ENCODE assay signal across 16 mouse cellular contexts in genomic region chr11:58999158-58999557, GRCm38 (mm10). TPM values are rescaled to one million over a fixed set of nuclear protein-coding genes. Genes with fewer than 3 reads are reported as not detected.
A peak's percentile ranks its signal among the peaks of the same experiment; 100 is the strongest.
DNase-seq lines count a peak whose midpoint lies in the region; ATAC-seq and TF ChIP-seq lines count a peak whose summit lies in the region.
"Had no signal": no experiment of that assay in that cellular context is flagged by ENCODE, and none has a peak within 500 bp of the region (broad histone marks: within the 10 kb centered on the region; RNA-seq: fewer than 3 reads in every experiment).

No protein-coding gene starts in this region.

- no peak overlapping the region for H3K4me3 ChIP-seq in kidney, embryonic 16.5 days (ENCODE audit: low read length)
- H3K4me3 ChIP-seq in kidney, adult 2 months (ENCODE audit: insufficient read depth, low read depth, low read length), result no peak overlapping the region
- peak overlapping the region; percentile 22 for H3K4me3 ChIP-seq in heart, embryonic 10.5 days
- H3K4me3 ChIP-seq: limb, embryonic 15.5 days had no signal

- TF ChIP-seq POLR2A in kidney, adult 2 months (IDR thresholded peaks at IDR 0.05; ENCODE audit: low read depth, low read length), result no peak

- no peak for DNase-seq in kidney, adult 2 months
- DNase-seq in MN1 (ENCODE audit: low spot score), result peak; percentile 22
- no peak for DNase-seq in heart, embryonic 10.5 days (ENCODE audit: low spot score)
- DNase-seq in heart, postnatal 36 days, result peak; percentile 64 to 74
- DNase-seq in layer of hippocampus, adult 18-20 months (ENCODE audit: low spot score in 2 of 2), result no peak
- DNase-seq in layer of hippocampus, postnatal 14 days (ENCODE audit: low spot score in 2 of 2), result no peak
- DNase-seq in frontal cortex, postnatal 14 days (ENCODE audit: low spot score in 2 of 2), result no peak
- DNase-seq: B cell, adult 2 months; cerebellum, adult 9-11 months; layer of hippocampus, postnatal 36 days; right cerebral cortex, adult 18-20 months had no signal

- 31% methylated on average over 11 of the region's 11 CpGs for WGBS in kidney, embryonic 16.5 days
- WGBS in kidney, adult 2 months, result 49% methylated on average over 11 of the region's 11 CpGs
- WGBS in heart, embryonic 10.5 days, result 37% methylated on average over 11 of the region's 11 CpGs

- H3K9ac ChIP-seq in kidney, embryonic 16.5 days (replicated peaks; ENCODE audit: low read length), result no peak overlapping the region
- H3K9ac ChIP-seq: limb, embryonic 15.5 days had no signal

- intact Hi-C loops in heart, postnatal 36 days (cut with DNase I), result no loop called here

- H3K9me3 ChIP-seq in kidney, embryonic 16.5 days (ENCODE audit: low read length), result no peaks in the 10 kb centered on the region
- H3K9me3 ChIP-seq in heart, embryonic 10.5 days, result no peaks in the 10 kb centered on the region
- H3K9me3 ChIP-seq: embryonic facial prominence, embryonic 10.5 days; limb, embryonic 15.5 days had no signal

- peaks cover 10% of the 10 kb centered on the region; the same call in 1 of the 2 replicates for H3K27me3 ChIP-seq in kidney, embryonic 16.5 days (ENCODE audit: insufficient read depth, low read length)
- H3K27me3 ChIP-seq in kidney, adult 2 months (replicated peaks; ENCODE audit: control insufficient read depth, insufficient read depth, low read length), result no peaks in the 10 kb centered on the region
- peaks cover 24% of the 10 kb centered on the region for H3K27me3 ChIP-seq in heart, embryonic 10.5 days (ENCODE audit: insufficient read depth, poor library complexity, severe bottlenecking)

- no peak overlapping the region for H3K4me2 ChIP-seq in kidney, embryonic 16.5 days (replicated peaks; ENCODE audit: low read depth, low read length)
- H3K4me2 ChIP-seq: limb, embryonic 15.5 days had no signal

- no peaks in the 10 kb centered on the region for H3K36me3 ChIP-seq in kidney, embryonic 16.5 days (ENCODE audit: insufficient read depth, low read length)
- no peaks in the 10 kb centered on the region for H3K36me3 ChIP-seq in kidney, adult 2 months (ENCODE audit: control insufficient read depth, insufficient read depth, low read length)
- peaks cover 27% of the 10 kb centered on the region; the same call in 1 of the 2 replicates for H3K36me3 ChIP-seq in heart, embryonic 10.5 days
- H3K36me3 ChIP-seq: embryonic facial prominence, embryonic 10.5 days; limb, embryonic 15.5 days had no signal

- TF ChIP-seq CTCF in kidney, adult 2 months (conservative IDR thresholded peaks at IDR 0.05; ENCODE audit: insufficient read depth, insufficient read length, low read depth, low read length), result no peak

- peaks cover 7% of the 10 kb centered on the region for H3K4me1 ChIP-seq in kidney, embryonic 16.5 days (ENCODE audit: insufficient read depth, low read length)
- no peaks in the 10 kb centered on the region; the same call in 1 of the 2 replicates for H3K4me1 ChIP-seq in kidney, adult 2 months (ENCODE audit: control insufficient read depth, insufficient read depth, low read length)
- H3K4me1 ChIP-seq in heart, embryonic 10.5 days, result peaks cover 94% of the 10 kb centered on the region

- H3K27ac ChIP-seq in kidney, embryonic 16.5 days (ENCODE audit: low read length), result no peak overlapping the region
- no peak overlapping the region for H3K27ac ChIP-seq in kidney, adult 2 months (ENCODE audit: insufficient read depth, low read depth, low read length)
- H3K27ac ChIP-seq in heart, embryonic 10.5 days, result peak overlapping the region; percentile 75
- H3K27ac ChIP-seq: embryonic facial prominence, embryonic 10.5 days; limb, embryonic 15.5 days had no signal

- ATAC-seq in kidney, embryonic 16.5 days (ENCODE audit: low FRiP score, low TSS enrichment), result 0 out of 2 replicates have a peak, but pooled peaks have one; percentile 16
- ATAC-seq: inflammation-experienced regulatory T-cells, adult 6 months had no signal

RNA-seq across cellular contexts. Expression of gene Trim11, which starts 21.3 kb away (rescaled TPM):
- 22.9 and 25.9 TPM in 2 replicates for polyA plus RNA-seq in kidney, embryonic 16.5 days (2015; fragmentation: Nextera tagmentation; extraction: Ambion mirVana)
- polyA plus RNA-seq in kidney, adult 2 months (2012; rRNA removed), result 19.4 and 20.7 TPM in 2 replicates
- 24.0 and 31.4 TPM in 2 replicates for polyA plus RNA-seq in heart, embryonic 10.5 days (2016; fragmentation: Nextera tagmentation; extraction: Ambion mirVana)
- 10 to 100 TPM; 14.5 TPM for total RNA-seq in heart, postnatal 36 days (2021)
- 10 to 100 TPM; 29.1 to 30.4 TPM for total RNA-seq in layer of hippocampus, adult 18-20 months (2021)
- 10 to 100 TPM; 25.5 to 27.9 TPM for total RNA-seq in layer of hippocampus, postnatal 14 days (2021)

RNA-seq across cellular contexts. Expression of gene Hist3h2a, which starts 44.7 kb away (rescaled TPM):
- polyA plus RNA-seq in kidney, embryonic 16.5 days (2015; fragmentation: Nextera tagmentation; extraction: Ambion mirVana), result 39.5 and 39.7 TPM in 2 replicates
- polyA plus RNA-seq in kidney, adult 2 months (2012; rRNA removed), result 29.0 and 29.5 TPM in 2 replicates
- polyA plus RNA-seq in heart, embryonic 10.5 days (2016; fragmentation: Nextera tagmentation; extraction: Ambion mirVana), result 15.5 and 15.9 TPM in 2 replicates
- total RNA-seq in heart, postnatal 36 days (2021), result 10 to 100 TPM; 15.3 to 17.6 TPM
- 10 to 100 TPM; 69.9 to 70.6 TPM for total RNA-seq in layer of hippocampus, adult 18-20 months (2021)
- total RNA-seq in layer of hippocampus, postnatal 14 days (2021), result 10 to 100 TPM; 59.7 to 62.5 TPM

RNA-seq across cellular contexts. Expression of gene Trim17, which starts 44.7 kb away (rescaled TPM):
- polyA plus RNA-seq in kidney, embryonic 16.5 days (2015; fragmentation: Nextera tagmentation; extraction: Ambion mirVana), result 0.42 and 0.64 TPM in 2 replicates
- 0.34 and 0.48 TPM in 2 replicates for polyA plus RNA-seq in kidney, adult 2 months (2012; rRNA removed)
- polyA plus RNA-seq in heart, embryonic 10.5 days (2016; fragmentation: Nextera tagmentation; extraction: Ambion mirVana), result 0.75 and 0.79 TPM in 2 replicates
- under 1 TPM; 0.11 to 0.16 TPM for total RNA-seq in heart, postnatal 36 days (2021)
- 1 to 10 TPM; 4.7 to 5.7 TPM for total RNA-seq in layer of hippocampus, adult 18-20 months (2021)
- 1 to 10 TPM; 3.8 to 4.0 TPM for total RNA-seq in layer of hippocampus, postnatal 14 days (2021)
- total RNA-seq: hematopoietic stem cell, adult 5-6 weeks had no signal

RNA-seq across cellular contexts. Expression of gene Hist3h2ba, which starts 50.4 kb away (rescaled TPM):
- 93.4 and 93.5 TPM in 2 replicates for polyA plus RNA-seq in kidney, embryonic 16.5 days (2015; fragmentation: Nextera tagmentation; extraction: Ambion mirVana)
- polyA plus RNA-seq in kidney, adult 2 months (2012; rRNA removed), result 3.0 and 5.3 TPM in 2 replicates
- polyA plus RNA-seq in heart, embryonic 10.5 days (2016; fragmentation: Nextera tagmentation; extraction: Ambion mirVana), result 4.8 and 9.8 TPM in 2 replicates
- 1 to 10 TPM; 2.2 to 2.5 TPM for total RNA-seq in heart, postnatal 36 days (2021)
- total RNA-seq in layer of hippocampus, adult 18-20 months (2021), result 10 to 100 TPM; 82.1 to 87.0 TPM
- total RNA-seq in layer of hippocampus, postnatal 14 days (2021), result 100 to 1,000 TPM; 117 to 123 TPM

Comparison
In these comparisons a context has a peak if more than half of its experiments do, and no peak if none do; other contexts are left out.
1. DNase-seq: peak in MN1 (single experiment) and heart, postnatal 36 days (2 of 2); none in kidney, adult 2 months (single experiment), heart, embryonic 10.5 days (single experiment), layer of hippocampus, adult 18-20 months (0 of 2), layer of hippocampus, postnatal 14 days (0 of 2) and frontal cortex, postnatal 14 days (0 of 2).
2. RNA of gene Trim17, which starts 44.7 kb away (total RNA-seq): 4.7 to 5.7 TPM in layer of hippocampus, adult 18-20 months and 3.8 to 4.0 TPM in layer of hippocampus, postnatal 14 days; 0.11 to 0.16 TPM in heart, postnatal 36 days; every median in the first group is over 4 times any median in the second.